Mouse (Mus musculus) thymus, postnatal 10 days (tissue): ENCODE results near the gene Mfsd14b.

Experiments
- DNase-seq, 2 experiments: peaks; one replicate each; pipeline ENCODE4 v3.0.0; 2021; ENCODE audit warnings: low spot score in 2 of 2

Mfsd14b gene

DNA sequence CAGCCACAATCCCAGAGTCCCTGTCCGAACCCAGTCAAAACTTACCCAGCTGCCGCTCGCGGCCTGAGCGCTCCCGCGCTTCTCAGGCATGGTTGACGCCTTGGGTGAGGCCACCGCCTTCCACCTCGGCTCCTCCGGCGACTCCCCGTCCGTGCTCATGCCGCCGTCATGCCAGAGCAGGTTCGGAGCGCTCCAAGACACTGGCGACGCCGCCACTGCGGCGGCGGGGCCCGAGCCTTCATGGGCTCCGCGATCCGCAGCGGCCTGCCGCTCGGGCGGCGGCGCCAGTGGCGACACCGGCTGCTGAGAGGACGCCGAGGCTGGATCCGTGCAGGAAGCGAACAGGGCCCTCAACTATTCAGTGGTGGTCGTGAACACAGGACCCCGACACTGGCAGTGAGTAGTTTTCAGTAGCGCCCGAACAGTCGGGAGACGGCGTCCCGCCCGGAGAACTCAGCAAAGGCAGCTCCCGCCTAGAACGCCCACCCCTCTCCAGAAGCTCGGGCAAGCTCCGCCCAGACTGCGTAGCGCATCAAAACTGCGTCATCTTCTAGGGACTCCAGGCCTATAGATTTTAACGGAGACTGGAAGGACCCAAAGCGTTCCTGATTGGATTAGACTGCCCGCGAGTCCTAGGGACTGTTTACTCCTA lies at the start of gene Mfsd14b:
TSS of gene Mfsd14b (minus strand) at position 517 of the 652 bp plus-strand sequence.
- DNase-seq, result peak; percentile 78 to 82

DNA sequence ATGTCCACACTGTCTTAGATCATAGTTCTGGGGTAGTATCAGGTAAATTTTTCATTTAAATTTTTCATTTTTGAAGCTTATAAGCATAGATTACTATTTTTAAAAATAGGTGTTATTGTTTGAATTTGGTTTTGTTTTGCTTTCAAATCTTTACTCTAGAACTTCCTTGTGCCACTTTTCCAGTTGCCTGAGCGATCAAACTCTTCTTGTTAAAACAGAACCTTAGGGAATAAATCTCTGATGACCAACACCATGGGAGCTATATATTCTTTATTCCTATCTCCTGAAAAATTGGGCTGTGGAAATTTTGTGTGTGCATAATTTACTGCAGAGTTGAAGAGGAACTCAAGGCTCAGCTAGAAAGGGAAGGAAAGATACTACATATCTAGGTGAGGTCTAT lies 37.2 kb upstream of the Mfsd14b start, which contains the start of gene Olfr466:
TSS of gene Olfr466 (plus strand) at position 301 of the 400 bp plus-strand sequence.
- DNase-seq, result no peak

DNA sequence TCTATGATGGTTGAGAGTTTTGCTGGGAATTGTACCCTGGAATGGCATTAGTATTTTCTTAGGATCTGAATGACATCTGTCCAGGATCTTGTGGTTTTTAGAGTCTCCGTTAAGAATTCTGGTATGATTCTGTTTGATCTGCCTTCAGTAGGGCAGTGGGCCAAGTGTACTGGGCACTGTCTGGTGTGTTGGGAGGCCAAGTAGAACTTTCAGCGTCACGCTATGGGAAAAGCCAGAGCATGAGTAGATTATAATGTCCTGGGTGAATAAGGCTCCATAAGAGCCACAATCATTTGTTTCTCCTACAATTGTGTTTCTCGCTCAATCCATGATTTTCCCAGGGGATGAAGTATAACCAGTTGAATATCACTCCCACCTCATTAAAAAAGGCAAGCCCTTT lies 25.0 kb upstream of the Mfsd14b start, which contains the start of gene Olfr465-ps1:
TSS of gene Olfr465-ps1 (plus strand) at position 301 of the 400 bp plus-strand sequence.
- no peak for DNase-seq

DNA sequence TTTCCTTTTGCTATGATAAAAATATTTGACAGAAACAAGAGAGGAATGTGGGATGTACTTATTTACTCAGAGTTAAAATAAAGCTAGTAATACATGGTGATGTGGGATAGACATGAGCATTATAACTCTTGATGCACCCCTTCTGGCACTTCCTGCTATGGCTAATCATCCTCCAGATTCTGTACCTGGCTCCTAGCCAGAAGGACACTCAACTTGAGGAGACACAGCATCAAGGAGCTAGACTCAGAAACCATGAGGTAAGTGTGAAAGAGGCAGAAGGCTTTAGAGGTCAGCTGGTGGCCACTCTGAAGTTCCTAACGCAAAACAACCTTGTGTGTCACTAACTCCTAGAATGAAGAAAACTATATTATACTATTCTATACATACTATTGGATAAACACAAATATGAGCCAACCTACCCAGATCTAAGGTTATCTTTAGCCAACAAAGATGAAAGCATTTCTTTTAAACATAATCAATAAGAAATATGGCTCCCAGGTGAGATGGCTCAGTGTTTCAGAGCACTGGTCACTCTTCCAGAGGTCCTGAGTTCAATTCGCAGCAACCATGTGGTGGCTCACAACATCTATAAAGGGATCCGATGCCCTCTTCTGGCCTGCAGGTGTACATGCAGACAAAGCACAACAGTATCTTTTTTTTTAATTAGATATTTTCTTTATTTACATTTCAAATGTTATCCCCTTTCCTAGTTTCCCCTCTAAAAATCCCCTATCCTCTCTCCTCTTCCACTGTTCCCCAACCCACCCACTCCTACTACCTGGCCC lies 14.5 kb upstream of the Mfsd14b start:
- peak in 1 of 2 experiments; percentile 11 for DNase-seq

DNA sequence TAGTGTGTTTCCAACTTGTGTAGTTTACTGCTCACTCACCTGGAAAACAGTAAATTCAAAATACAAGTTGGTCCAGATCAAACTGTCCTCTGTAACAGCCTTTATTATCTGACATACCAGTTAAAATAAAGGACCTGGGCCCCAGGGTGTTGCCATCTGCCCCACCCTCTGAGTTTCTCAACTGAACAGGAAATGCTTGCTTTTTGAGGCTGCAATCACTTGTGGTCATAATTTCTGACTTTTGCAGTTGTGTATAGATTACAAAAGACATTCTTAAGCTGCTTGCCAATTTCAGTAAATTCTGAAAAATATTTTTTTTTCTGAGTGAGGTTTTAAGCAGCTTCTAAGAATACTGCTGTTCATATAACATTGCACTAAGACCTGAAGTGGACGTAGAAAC lies 9.3 kb upstream of the Mfsd14b start:
- DNase-seq, result no peak

DNA sequence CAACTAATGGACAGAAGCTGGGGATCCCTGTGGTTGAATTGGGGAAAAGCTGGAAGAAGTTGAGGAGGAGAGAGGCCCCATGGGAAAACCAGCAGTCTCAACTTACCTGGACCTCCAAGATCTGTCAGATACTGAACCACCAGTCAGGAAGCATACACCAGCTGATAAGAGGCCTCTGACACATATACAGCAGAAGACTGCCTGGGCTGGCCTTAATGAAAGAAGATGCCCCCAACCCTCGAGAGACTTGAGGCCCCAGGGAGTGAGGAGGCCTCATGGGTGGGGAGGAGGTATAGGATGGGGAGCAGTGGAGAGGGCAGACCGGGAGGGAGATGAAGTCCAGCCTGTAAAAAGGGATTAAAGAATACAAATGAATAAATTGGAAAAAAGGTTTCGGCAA lies 8.2 kb upstream of the Mfsd14b start:
- no peak for DNase-seq

DNA sequence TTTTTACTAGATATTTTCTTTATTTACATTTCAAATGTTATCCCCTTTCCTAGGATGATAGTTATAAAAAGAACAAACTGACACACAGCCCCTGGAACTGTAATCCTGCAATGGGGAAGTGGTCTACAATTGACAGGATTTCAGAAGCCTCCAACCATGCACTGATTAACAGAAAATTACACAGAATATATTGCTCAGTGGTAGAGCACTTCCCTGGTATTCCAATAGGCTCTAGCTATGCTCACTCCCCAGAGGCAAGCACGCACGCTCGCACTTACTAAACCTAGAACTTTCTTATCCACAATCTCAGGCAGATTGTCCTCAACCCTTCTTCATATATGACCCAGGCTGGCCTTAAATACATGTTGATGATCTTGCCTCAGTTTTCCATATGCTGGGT lies 464 bp upstream of the Mfsd14b start:
- no peak for DNase-seq

DNA sequence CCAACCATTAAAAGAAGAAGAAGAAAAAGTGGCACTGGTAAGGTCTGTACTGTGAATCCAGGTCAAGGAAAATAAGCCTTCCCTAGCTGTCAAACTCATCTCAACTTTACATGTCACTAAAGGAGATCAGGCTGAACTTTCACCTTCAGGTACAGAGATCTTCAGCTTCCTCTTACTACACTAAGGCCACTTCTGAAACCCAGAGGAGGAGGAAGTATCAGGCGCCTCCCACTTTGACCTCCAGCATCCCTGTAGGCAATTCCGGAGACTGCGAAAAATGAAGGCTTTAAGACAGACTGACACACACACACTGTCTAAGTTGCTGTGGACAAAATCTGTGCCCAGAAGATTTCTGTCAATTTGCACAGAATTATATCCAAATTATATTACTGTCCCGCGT lies 814 bp downstream of the Mfsd14b start:
- peak in 1 of 2 experiments; percentile 3 for DNase-seq

DNA sequence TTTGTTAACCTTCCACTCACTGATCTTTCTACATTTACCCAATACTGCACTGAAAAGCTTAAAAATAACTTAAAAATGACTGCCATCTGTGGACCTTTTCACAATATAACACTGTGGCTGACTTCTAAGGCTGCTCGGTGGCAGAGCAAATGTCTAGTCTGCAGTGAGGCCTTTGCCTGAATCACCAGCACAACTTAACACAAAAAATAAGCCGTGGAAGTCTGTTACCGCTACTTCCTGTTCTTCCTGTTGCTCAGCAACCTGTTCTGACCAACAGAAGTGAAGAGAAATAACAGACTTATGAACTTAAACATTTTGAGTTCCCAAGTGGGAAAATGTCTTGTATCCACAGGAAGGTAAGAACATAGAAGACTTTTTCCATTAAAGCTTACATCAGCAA lies 11.5 kb downstream of the Mfsd14b start:
- DNase-seq, result no peak

DNA sequence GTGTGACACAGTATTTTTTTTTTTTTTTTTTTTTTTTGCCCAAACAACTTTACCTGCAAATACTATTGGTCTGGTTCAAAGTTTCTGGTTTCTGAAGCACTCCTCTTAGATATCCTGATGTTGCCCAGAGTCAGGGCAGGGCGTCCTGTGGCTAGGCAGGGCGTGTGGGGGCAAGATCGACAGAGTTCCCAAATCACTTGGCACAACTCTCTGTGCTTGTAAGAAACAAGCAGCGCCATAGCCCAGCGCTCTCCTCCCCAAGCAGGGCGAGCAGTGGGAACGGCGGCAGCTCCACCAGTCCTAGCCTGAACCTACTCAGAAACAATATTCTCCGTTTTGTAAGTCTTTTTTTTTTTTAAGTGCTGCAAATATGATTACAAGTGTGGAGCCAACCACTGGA lies 12.1 kb downstream of the Mfsd14b start:
- DNase-seq, result no peak

DNA sequence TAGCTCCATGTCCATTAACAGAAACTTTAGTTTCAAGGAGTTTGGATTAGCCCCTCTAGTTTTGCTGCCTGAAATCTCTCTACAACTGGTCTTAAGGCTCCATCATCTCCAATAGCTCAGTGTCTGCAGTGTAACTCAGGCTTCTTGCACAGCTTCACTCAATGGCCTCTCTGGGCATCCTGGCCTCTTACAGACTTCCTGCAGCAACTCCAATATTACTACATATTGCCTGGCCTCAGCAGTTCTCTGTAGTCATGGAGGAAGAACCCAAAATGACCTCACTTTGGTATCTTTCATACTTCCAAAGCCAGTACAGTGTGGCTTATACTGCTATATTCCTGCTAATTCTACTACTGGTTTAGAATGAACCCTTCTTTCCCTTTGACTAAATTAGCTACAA lies 15.8 kb downstream of the Mfsd14b start:
- DNase-seq, result no peak

DNA sequence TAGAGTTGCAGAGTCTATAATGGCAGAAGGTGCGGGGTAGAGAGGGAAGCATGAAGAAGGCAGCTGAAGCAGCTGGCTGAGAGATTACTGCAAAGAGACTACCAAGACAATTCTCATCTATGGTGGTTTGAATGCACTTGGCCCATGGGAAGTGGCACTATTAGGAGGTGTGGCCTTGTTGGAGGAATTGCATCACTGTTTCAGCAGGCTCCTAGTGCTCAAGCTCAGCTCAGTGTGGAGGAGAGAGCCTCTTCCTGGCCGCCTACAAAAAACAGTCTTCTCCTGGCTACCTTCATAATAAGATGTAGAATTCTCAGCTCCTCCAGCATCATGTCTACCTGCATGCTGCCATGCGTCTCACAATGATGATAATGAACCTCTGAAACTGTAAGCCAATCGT lies 16.9 kb downstream of the Mfsd14b start:
- DNase-seq, result no peak

DNA sequence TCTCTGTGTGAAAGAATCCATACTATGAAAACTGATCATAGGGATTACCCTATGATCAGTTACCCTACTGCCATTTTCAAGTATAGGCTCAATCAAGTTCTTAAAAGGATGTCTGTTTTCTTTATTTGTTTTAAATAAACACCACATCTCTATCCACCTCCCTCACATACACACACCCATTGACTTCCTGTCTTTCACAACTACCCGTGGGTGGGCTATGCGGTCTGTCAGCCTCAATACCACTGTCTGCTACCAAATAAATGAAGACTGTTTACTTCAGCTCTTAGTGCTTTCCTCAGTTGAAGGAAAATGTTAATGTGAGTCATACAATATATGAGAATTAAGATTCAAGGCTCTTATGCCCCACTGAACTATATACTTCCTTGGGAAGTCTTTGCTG lies 42.8 kb downstream of the Mfsd14b start:
- DNase-seq, result no peak

DNA sequence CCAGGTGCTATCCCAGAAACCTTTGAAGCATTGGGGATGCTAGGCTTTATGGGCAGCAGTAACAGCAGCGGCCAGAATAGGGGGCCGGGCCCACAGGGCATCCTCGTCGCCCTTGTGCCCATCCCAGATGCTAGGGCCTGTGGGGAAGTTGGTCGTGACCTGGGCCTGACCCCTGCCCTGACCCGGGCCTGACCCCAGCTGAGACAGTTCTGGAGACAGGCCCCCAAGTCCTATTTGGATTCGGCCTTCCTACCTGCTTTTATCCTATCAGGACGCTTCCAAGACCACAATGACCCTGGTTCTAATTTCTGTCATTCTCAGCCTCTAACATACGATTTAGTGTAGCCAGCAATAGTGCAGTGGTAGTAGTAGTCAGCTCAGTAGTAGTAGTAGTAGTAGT lies 60.1 kb downstream of the Mfsd14b start, which contains the start of gene Prss47:
TSS of gene Prss47 (minus strand) at position 101 of the 400 bp plus-strand sequence.
- DNase-seq, result no peak

DNA sequence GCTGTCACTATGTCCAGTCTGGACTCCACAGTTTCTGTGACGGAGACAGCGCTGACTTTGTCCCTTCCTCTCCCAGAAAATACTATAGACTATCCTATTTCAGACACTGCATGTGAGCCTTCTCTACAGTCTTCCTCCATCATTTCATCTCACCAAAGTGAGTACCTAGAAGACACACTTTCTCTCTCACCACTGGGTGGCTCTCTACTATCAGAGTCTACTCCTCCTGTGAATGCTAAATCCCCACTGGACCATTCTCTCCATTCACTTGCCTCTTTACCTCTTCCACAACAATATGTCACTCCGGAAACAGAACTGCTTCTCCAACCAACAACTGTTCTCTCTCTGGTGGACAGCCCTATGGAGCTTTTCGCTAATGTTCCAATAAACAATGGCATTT lies 77.7 kb downstream of the Mfsd14b start:
- no peak for DNase-seq

DNA sequence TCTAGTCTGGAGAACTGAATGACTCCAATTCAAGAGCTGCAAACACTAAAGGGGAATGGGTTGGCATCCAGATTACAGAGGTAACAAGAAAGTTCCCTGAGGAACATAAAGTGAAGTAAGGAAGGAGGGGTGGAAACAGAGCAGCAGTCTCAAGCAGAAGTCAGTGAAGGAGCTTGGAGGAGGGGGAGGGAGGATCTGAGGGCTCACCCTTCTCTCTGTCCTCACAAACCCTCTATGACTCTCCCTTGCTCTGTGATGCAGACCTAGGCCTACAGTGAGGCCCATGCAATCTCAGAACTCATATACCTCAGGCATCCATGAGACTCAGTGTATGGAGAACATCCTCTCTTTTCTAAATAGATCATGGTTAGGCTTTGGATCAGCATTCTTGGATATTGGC lies 80.0 kb downstream of the Mfsd14b start, which contains the start of gene Spata31d1c:
TSS of gene Spata31d1c (plus strand) at position 301 of the 400 bp plus-strand sequence.
- DNase-seq, result no peak
